Mouse (Mus musculus): ENCODE results near the gene Ofd1.
A peak's percentile ranks its signal among the peaks of the same experiment; 100 is the strongest.

DNA sequence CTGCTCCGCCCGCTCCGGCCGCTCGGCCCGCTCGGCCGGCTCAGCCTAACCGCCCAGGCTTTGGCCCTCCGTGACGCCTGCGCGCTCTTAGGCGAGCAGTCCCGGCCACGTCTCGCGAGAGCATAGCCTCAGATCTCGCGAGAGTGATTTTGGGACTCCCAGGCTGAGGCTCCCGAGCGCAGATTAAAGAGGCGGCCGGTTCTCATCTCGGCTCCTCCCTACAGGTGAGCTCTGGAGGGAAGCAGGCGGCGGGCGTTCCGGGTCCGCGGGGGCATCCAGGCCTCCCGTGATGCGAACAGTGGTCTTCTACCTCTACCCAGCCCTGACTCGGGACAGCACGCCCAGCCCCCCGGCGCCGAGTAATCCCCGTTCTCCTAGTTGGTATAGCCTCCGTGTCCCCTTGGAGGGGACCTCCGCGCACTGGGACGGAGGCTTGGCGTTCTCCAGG, at the start of gene Ofd1:
- TF ChIP-seq CTCF (IDR thresholded peaks at IDR 0.05; ENCODE audit: borderline replicate concordance, control insufficient read depth, extremely low read depth, insufficient read depth, low read length, poor library complexity) (no peak), POLR2A (IDR thresholded peaks at IDR 0.05; ENCODE audit: control insufficient read depth, extremely low read depth, insufficient read depth, low read length, poor library complexity) (peak; percentile 88)

Measured in thymus, adult 2 months (tissue).